Mouse (Mus musculus): ENCODE data around the gene Olfr508.

DNA sequence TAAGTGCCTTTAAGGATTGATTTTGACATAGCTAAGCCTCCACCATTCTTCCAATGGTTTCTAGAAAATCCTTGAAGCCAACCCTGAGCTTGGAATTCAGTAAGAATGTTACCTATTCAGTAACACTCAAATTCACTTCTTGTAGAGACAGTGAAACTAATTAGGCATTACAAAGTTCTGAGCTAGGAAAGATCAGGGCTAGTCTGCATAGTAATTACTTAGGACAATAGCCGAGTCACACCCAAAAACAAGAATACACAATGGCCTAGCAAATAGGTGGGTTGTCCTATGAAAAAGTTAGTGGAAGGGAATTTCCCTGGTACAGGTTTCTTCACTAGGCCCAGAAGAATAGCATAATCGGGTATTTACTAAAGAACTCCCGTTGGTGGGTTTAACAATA is 32.6 kb downstream of the Olfr508 start:
- no peak for TF ChIP-seq CTCF (conservative IDR thresholded peaks at IDR 0.05; ENCODE audit: low read length)
- no peak for TF ChIP-seq POU5F1 (IDR thresholded peaks at IDR 0.05; ENCODE audit: borderline replicate concordance, low read length)

Measured in E14TG2a.4 (cell line).